Mouse (Mus musculus) heart, adult 9 months (tissue): ENCODE results near the gene Csmd2.

Source experiments
- DNase-seq, 2 experiments: peaks; one replicate each; pipeline ENCODE4 v3.0.0; 2022; ENCODE audit warnings: low spot score in 2 of 2

The Csmd2 gene

DNA sequence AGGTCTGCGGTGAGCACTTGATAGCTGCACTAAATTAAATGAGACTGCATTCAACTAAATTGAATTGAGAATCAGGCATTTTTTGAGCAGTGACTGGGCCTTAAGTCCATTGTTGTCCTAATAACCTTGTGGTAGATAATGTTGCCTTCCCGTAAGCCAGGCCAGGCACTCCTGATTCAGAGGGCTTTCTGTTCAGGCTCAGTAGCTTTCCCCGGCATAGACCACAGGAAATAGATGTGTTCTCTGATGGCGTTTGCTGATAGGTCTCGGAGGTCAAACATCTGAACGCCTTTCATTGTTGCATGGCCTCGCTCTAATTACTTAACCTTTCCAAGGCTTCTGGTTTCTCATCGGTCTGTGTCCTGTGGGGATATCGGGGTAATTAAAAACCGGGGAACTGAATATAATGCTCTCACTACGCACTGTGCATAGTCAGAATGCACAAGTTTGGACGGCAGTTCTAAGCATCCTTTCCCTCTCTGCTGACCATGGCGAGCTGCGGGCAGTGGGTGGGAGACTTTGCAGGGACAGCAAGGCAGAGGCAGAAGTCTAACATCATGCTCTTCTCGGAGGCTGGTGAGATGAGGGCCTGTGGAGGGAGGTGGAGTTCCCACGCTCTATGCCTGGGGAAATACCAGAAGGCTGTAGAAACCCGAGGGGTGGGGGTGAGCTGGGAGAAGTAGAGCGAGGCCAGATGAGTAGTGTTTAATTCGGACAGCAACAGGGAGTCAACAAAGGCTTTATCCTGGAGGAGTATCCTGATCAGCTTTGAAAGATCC is 253.6 kb downstream of the Csmd2 start:
- no peak for DNase-seq

DNA sequence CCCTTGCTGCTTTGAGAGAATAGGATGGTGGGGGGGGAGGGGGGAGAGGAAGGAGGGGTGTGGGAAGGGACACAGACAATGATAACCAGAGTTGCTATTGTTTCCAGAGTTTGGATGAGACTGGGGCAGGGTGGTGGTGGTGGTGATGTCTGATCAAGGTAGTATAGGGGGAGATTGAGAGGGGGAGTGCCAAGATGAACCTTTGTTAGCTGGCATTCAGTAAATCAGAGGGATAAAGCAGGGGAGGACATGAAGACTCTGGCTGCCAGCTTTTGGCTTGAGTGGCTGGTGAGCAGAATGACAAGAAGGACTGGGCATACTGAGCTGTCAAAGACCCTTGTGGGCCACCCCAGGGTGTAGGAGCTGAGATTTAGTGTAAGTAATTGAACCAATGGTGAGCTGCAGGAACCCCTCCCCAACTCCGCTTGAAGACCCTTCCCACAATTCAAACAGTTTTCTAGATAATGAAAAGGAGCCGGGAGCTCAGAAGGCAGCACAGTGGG is 254.2 kb downstream of the Csmd2 start:
- DNase-seq = no peak

DNA sequence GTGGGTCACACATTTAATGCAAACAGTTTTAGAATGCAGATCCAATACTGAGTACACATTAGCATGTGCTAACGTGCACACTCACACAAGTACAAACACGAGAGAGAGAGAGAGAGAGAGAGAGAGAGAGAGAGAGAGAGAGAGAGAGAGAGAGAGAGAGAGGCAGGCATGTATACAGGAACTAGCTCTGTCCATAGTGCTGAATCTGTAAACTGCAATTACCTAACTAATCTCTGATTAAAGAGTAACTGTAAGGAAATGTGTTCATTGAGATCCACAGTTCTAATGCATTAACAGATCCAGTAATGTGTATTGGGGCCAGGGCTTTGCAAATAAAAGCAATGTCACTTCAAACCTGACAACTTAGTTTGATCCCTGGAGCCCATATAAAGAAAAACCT is 257.5 kb downstream of the Csmd2 start:
- DNase-seq = no peak

DNA sequence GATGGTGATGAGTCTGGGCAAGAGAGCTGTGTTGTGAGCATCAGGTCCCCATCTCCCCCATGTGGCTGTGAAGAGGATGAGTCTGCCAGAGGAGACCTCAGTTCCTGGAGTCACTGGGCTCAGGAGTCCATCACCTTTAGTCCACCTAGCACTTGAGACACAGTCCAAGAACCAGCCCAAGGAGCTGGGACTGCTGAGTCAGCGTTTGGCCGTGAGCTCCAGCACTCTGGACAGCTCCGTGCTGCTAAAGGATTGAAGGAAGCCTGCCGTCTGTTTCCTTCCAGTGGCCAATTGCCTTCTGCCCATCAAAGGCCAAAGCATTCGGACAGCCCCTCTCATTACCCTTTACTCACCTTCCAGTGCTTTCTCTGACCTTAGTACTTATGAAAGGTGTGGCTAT is 261.0 kb downstream of the Csmd2 start:
- no peak for DNase-seq

DNA sequence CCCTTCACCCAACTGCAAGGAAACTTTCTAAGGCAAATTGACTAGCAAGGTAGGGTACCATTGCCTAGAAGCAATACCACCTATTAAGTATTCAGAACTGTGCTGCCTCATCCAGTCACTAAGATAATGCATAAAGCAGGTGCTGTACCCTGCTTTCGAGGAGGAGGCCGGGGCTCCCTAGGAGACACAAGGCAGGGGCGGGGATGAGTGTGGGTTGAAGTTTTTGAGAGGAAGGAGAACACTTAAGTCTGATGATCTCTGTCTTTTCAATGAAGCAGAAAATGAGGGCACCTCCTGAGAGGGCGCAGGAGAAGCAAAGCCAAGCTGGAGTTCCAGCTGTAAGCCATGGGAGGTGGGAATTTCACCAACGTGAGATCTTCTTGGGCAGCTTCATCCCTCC is 271.6 kb downstream of the Csmd2 start:
- DNase-seq = no peak

DNA sequence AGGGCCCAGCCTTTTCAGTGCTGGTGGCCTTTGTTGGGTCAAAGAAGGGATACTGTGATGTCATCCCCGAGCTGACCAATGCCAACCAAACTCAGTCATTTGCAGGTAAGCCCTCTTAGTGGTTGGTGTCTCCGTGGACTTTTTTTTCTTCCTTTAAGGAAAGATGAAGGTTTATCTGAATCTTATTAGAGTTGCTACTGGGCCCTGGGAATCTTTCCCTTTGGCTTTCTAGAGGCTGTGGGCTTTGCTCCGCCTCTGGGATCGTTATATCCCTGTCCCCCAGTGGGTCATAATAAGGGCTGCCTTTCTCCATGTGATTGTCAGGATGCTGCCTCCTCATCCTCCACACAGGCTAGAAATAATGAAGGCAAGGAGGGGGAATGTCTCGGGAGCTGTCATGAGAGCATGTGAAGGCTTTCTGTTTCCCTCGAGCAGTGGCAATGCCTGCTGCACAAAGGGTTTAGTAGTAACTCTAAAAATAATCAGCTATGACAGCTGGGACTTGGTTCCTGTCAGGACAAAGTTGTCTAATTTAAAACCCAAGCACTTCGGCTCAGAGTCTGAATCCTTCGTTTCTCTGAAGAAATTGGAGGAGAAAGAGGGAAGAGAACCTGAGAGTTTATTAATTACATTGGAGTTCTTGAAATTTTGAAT is 273.4 kb downstream of the Csmd2 start, which contains the start of gene Hmgb4:
Gene Hmgb4, minus strand, starts transcription at position 51 of the 654 bp plus-strand sequence.
- DNase-seq = no peak

DNA sequence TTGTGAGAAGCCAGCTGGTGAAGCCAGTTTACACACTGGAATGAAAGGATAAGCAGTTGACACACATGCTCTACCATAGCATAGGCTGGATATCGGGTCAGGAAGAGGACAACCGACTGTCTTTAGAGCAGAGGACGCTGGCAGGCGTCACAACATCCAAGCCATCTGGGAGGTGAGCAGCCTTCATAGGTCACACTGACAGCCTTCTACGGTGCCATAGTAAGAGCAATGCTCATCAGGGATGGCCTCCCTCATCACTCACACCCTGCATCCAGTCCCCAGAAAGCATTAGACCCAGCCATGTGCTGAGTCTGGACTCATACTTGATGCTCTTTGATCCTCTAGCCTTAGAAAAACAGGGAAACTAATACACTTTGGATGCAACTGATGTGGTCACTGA is 276.8 kb downstream of the Csmd2 start:
- DNase-seq = no peak

DNA sequence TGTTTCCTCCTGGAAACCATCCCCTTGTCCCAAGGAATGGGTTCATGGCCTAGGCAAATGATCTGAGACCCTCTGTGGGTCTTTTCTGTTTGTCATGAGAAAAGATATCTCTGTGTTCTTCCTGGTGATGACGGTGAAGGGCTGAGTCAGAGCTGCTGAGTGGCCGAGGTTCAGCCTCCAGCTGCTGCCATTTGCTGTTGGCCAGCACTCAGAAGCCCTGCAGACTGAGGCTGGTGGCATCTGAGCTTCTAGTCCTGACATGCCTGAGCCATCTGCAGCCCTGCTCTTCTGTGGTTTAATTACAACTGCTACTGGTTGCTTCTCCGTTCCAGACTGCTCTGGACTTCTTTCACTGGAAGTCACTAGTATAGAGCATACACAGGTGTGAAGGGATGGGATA is 277.7 kb downstream of the Csmd2 start:
- DNase-seq = no peak

DNA sequence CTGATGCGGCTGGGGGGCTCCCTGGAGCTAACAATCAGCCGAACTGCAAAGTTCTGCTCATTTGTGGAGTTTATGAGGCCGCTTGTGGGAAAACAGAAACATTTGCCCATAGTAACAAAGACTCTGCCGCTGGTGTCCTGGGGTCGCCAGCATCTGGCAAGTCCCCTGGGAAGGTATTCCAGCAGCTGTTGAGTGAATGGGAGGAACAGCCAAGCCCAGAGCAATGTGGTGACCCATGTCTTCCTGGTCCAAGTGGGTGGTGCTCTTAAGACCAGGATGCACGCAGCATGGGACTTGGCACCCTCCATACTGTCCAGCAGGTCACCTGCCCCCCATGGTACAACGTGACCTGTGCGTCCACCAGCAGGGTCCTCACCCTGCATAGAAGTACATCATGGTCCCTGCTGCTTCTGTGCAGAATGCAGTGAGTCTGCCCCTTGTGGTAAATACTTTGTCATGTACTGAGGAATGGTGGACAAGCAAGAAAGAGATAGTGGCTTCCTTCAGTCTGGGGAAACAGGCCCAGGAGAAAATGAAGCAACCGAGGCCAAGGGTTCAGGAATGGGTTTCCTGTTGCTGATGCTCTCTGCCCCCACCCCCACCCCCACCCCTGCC is 281.7 kb downstream of the Csmd2 start:
- DNase-seq = peak; percentile 31 to 46

DNA sequence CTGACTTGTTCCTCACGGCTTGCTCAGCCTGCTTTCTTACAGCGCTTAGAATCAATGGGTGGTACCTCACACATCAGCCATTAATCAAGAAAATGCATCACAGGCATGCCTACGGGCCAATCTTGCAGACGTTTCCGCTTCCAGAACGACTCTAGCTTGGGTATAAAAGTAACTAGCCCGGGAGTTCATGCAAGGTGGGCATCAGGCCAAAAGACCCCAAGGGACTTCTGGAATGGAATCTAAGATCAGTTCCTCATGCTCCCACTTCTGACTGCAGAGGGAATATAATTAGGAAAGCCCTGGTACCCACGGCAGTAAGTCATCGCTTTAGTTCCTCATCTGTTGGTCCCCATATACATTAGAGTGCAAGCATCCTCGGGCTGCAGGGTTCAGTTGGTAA is 282.5 kb downstream of the Csmd2 start:
- no peak for DNase-seq

DNA sequence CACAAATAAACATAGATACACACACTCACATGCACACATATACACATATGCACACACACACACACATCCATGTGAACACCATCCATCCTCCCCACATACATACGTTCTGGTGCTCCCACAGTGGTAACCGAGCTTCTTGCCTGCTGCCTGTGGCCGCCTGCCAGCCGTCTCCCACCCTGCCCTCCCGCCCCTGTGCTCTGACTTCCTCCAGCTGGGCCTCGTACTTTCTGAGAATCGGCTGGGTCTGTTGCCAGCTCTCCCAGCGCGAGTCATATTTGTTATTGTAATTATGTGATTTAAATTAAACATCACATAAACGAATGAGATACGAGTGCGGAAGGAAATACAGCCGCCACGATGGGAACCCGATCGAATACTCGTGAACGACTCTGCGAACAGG is 283.3 kb downstream of the Csmd2 start:
- no peak for DNase-seq

DNA sequence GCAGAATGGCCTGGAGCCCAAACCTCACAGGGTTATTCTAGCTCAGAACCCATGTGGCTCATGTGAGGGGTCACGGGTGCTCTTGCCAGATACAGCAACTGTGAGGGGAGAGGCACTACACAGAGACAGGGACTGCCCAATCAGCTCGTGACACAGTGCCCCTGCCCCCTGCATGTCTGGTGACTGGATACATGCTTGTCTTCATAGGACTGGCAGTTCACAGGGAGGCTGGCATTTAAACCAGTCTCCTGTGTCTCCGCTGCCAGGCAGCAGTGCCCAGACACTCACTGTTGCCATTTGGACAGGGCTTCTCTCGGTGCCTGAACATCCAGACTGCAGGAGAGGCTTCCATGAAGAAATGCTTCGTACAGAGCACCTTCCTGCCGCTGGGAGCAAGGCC is 284.8 kb downstream of the Csmd2 start:
- peak in 1 of 2 experiments; percentile 21 for DNase-seq

DNA sequence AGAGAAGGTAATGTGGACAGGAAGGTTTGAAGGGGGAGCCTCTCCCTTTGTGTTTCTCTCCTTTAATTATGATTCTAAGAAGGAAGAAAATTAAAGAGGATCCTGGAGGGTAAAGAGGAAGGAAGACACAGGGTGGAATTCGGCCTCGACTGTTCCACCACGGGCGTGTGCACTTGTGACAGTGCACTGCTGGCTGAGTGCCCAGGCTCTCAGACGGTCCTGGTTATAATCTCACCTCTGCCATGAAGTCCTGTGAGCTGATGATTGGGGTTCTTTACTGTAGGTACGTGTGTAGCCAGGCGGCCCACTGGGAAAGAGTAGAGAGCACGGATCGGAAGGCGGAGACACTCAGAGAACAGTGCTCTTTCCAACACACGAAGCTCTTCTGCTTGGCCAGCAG is 285.5 kb downstream of the Csmd2 start:
- DNase-seq = no peak

DNA sequence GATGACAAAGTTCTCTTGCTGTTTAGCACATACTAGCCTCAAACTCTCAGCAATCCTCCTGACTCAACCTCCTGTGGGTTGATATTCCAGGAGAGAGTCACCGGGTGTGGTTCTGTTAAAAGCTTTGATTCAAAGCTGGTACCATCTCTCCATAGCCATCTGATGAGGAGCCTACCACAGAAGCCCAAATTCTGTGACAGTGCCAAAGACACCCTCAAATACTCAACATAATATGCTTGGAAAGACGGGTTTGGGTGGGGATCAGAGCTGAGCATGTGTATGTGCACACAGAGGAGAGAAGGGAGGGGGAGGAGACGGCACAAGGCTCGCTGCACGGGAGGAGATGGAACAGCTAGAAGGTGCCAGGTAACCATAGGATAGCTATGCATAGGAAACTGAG is 287.5 kb downstream of the Csmd2 start:
- no peak for DNase-seq

DNA sequence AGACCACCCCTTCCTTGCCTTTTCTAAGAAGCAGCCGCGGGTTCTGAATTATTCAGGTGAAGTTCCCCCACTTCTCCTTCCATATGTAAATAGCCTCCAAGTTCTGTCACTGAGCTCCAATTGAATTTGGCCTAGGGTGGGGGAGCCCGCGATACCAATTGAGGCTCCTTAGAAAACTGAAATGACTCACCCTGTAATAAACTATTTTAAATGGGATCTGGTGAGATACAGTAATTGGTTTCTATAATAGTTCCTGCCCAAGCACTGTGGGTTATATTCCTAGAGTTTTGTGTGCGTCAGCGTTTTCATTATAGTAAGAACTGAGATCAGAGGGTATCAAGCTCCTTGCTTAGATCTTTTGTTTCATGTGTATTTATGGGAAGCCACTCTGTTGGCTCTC is 287.9 kb downstream of the Csmd2 start:
- no peak for DNase-seq

DNA sequence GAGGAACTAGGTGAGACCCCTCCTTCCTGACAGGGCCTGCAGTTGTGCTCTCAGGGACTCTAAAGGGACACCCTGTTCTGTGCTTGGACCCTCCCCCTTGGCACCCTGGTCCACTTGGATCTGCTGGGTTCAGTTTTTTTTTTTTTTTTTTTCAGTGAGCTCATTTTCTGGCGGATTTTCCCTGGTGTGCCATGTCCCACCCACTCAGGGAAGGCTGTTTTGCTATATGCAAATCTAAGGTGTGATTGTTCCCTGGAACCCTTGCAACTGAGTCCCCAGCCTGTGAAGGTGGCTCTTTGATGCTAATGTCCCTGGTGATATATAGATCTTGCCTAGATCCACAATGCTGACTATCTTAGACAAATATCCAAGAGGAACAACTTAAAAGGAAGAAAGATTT is 297.4 kb downstream of the Csmd2 start:
- no peak for DNase-seq

DNA sequence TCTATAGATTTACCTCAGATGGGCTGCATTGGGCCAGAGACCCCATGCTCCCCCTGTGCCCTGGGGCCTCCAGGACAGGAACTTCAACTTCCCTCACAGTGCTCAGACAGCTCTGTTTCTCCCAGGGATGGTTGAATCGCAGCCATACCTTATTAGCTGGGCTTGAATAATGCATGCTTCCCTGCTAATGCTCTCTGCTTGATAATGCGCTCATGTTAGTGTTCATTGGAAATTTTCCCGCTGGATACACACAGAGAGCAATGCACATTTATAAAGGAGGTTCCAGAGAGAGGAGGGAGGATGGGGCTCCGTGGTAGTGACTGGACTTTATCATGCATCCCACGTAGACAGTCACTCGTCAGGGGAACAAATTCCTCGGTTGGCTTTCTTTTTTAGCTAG is 300.4 kb downstream of the Csmd2 start:
- DNase-seq = no peak

DNA sequence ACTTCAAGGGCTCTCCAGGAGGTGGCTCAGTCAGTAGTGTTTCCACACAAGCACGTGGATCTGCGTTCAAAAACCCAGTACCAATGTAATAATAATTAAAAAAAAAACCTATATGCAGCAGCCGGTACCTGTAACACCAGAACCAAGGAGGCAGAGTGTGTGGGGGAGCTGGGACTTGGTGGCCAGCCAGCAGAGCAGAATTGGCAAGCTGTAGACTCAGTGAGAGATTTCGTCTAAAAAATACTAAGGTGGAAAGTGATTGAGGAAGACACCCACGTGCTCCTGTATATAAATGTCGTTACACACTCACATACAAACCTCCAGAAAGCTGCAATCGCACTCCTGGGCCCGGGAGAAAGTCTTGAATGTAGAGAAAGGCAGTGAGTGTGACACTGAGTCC is 316.4 kb downstream of the Csmd2 start:
- no peak for DNase-seq

DNA sequence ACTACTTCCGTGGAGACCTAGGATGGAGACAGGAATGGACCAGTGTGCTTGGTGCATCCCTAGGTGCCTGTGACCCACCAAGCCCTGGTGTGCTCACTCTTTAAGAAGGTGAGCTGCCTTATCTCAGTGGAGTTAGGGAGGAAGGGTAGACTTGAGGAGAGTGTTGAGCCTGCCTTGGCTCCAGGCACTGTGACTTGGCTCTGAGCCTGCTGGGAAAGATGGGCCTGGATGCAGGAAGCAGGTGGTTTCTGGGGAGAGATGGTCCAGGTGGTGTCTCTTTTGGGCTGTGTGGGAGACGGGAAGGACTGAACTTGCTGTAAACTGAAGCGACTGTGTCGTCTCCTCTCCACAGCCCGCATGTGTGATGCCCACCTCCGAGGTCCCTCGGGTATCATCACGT is 318.4 kb downstream of the Csmd2 start:
- DNase-seq = no peak

DNA sequence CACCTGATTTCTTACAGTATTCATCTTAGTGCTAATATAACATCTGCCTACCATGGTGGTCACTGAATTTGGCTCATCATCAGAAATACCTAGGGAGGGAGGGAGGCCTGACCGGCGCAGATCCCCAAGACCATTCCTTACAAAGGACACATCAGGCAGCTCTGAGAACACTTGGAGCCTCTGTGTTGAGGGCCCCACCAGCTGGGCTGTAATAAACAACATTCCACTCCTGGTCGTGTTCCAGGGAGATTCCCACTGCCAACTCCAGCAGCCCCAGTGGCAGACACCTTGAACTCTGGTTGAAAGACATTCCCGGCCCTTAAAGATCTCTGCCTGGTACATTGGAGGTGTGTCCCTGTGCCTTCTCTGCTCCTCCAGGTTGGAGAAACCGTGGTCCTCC is 327.7 kb downstream of the Csmd2 start:
- no peak for DNase-seq

DNA sequence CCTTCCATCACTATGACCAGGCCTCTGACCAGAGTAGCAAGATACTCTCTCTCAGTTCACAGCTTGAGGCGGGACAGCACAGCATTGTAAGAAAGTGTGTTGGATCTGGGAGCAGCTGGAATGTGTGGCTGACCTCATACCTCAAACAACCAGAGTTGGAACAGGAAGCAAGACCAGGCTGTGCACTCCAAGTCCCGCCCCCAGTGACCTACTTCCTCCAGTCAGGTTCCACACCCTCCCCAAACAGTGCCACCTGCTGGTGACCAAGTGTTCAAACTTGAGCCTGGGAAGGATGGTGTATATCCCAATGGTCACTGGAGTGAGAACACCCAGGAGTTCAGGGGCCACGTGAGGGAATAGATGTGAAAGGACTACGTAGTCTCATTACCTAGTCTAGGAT is 330.3 kb downstream of the Csmd2 start:
- no peak for DNase-seq

DNA sequence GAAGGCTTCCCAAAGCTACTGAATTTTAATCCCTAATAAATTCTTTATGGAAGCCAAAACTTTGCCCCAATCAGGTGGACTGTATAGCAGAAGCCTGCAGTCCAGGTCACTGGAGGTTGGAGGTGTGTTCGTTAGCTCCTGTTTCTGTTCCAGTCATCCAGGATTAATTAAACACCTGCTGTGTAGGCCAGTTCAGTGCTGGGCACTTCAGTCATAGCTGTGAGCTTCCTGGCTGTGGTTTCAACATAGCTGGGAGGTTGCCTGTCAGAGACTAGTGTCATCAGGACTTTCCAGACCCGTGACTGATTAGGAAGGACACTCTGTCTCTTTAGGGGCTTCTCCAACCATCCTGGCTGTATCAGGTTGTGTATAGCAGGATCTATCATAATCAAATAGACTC is 337.9 kb downstream of the Csmd2 start:
- DNase-seq = no peak

DNA sequence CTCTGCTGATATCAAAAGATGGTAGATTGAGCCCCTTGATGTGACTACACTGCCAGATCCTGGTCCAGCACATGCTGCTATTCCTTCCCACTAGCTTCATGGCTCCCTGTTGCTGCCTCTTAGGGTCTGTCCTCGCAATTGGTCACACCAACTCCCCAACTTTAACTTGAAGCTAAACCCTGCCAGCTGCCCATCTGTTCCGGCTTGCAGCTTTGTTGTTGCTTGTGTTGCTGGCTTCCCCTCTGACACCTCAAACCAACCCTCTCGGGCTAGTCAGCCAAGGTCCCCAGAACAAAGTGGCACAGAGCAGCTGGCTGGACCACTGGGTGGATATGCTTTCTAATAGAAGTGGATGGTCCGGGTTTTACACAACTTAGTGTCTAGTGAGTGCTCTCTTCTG is 339.1 kb downstream of the Csmd2 start:
- DNase-seq = no peak
